Mouse (Mus musculus): ENCODE measurements around the gene Lingo2. TPM values are rescaled to one million over a fixed set of nuclear protein-coding genes. Genes with fewer than 3 reads are reported as not detected.
A peak's percentile ranks its signal among the peaks of the same experiment; 100 is the strongest.

Gene Lingo2
- polyA plus RNA-seq, 1 experiment from 2014 or later = 2.1 TPM

- Histone ChIP-seq H3K36me3 (ENCODE audit: control insufficient read depth, insufficient read depth, low read length) (no peaks in the 10 kb centered on the region), H3K27ac (ENCODE audit: low read depth, low read length) (no peak overlapping the region), H3K27me3 (ENCODE audit: control insufficient read depth, insufficient read depth, low read length) (no peaks in the 10 kb centered on the region), H3K4me2 (replicated peaks; ENCODE audit: low read depth, low read length) (no peak overlapping the region), H3K4me1 (replicated peaks; ENCODE audit: control insufficient read depth, insufficient read depth, low read length) (no peaks in the 10 kb centered on the region), H3K9me3 (ENCODE audit: control insufficient read depth, low read length) (no peaks in the 10 kb centered on the region), H3K4me3 (ENCODE audit: low read depth, low read length) (no peak overlapping the region), H3K9ac (ENCODE audit: low read depth, low read length) (no peak overlapping the region)
- WGBS = 90% methylated on average over 3 of the region's 3 CpGs
- no peak for DNase-seq (ENCODE audit: low spot score)
- ATAC-seq (ENCODE audit: low FRiP score) = no peak
These were observed 516.3 kb downstream of the Lingo2 start for GRCm38 (mm10) chr4:36435211-36435610.

- H3K27me3 ChIP-seq (ENCODE audit: control insufficient read depth, insufficient read depth, low read length) = no peaks in the 10 kb centered on the region
- no peaks in the 10 kb centered on the region for H3K4me1 ChIP-seq (replicated peaks; ENCODE audit: control insufficient read depth, insufficient read depth, low read length)
- ATAC-seq (ENCODE audit: low FRiP score) (peak; percentile 45), DNase-seq (ENCODE audit: low spot score) (peak; percentile 1)
- no peak overlapping the region for H3K27ac ChIP-seq (ENCODE audit: low read depth, low read length)
- H3K9ac ChIP-seq (ENCODE audit: low read depth, low read length) = no peak overlapping the region
- H3K9me3 ChIP-seq (ENCODE audit: control insufficient read depth, low read length) = no peaks in the 10 kb centered on the region
- H3K4me3 ChIP-seq (ENCODE audit: low read depth, low read length) = no peak overlapping the region
- WGBS = 57% methylated on average over 5 of the region's 5 CpGs
- no peak overlapping the region for H3K4me2 ChIP-seq (replicated peaks; ENCODE audit: low read depth, low read length)
- H3K36me3 ChIP-seq (ENCODE audit: control insufficient read depth, insufficient read depth, low read length) = no peaks in the 10 kb centered on the region
These were observed 525.4 kb downstream of the Lingo2 start for GRCm38 (mm10) chr4:36426192-36426591.

GRCm38 (mm10) chr4:36407350-36407749, 544.2 kb downstream of the Lingo2 start:
- DNase-seq (ENCODE audit: low spot score) (no peak), ATAC-seq (ENCODE audit: low FRiP score) (no peak)
- Histone ChIP-seq H3K4me2 (replicated peaks; ENCODE audit: low read depth, low read length) (no peak overlapping the region), H3K27ac (ENCODE audit: low read depth, low read length) (no peak overlapping the region), H3K36me3 (ENCODE audit: control insufficient read depth, insufficient read depth, low read length) (no peaks in the 10 kb centered on the region), H3K9me3 (ENCODE audit: control insufficient read depth, low read length) (no peaks in the 10 kb centered on the region), H3K27me3 (ENCODE audit: control insufficient read depth, insufficient read depth, low read length) (no peaks in the 10 kb centered on the region), H3K4me3 (ENCODE audit: low read depth, low read length) (no peak overlapping the region), H3K4me1 (replicated peaks; ENCODE audit: control insufficient read depth, insufficient read depth, low read length) (no peaks in the 10 kb centered on the region), H3K9ac (ENCODE audit: low read depth, low read length) (no peak overlapping the region)
- 88% methylated on average over 3 of the region's 3 CpGs for WGBS

GRCm38 (mm10) chr4:36368925-36369324, 582.6 kb downstream of the Lingo2 start:
- no peaks in the 10 kb centered on the region for H3K36me3 ChIP-seq (ENCODE audit: control insufficient read depth, insufficient read depth, low read length)
- H3K4me3 ChIP-seq (ENCODE audit: low read depth, low read length) = no peak overlapping the region
- H3K27me3 ChIP-seq (ENCODE audit: control insufficient read depth, insufficient read depth, low read length) = no peaks in the 10 kb centered on the region
- H3K4me1 ChIP-seq (replicated peaks; ENCODE audit: control insufficient read depth, insufficient read depth, low read length) = no peaks in the 10 kb centered on the region
- ATAC-seq (ENCODE audit: low FRiP score) (no peak), DNase-seq (ENCODE audit: low spot score) (no peak)
- H3K9me3 ChIP-seq (ENCODE audit: control insufficient read depth, low read length) = no peaks in the 10 kb centered on the region
- no peak overlapping the region for H3K9ac ChIP-seq (ENCODE audit: low read depth, low read length)
- no peak overlapping the region for H3K27ac ChIP-seq (ENCODE audit: low read depth, low read length)
- WGBS = 86% methylated on average over 3 of the region's 3 CpGs
- H3K4me2 ChIP-seq (replicated peaks; ENCODE audit: low read depth, low read length) = no peak overlapping the region

GRCm38 (mm10) chr4:36354401-36354800, 597.1 kb downstream of the Lingo2 start:
- 78% methylated on average over 2 of the region's 2 CpGs for WGBS
- Histone ChIP-seq H3K27me3 (ENCODE audit: control insufficient read depth, insufficient read depth, low read length) (no peaks in the 10 kb centered on the region), H3K4me3 (ENCODE audit: low read depth, low read length) (no peak overlapping the region), H3K4me2 (replicated peaks; ENCODE audit: low read depth, low read length) (no peak overlapping the region), H3K4me1 (replicated peaks; ENCODE audit: control insufficient read depth, insufficient read depth, low read length) (no peaks in the 10 kb centered on the region), H3K9me3 (ENCODE audit: control insufficient read depth, low read length) (no peaks in the 10 kb centered on the region), H3K27ac (ENCODE audit: low read depth, low read length) (no peak overlapping the region), H3K9ac (ENCODE audit: low read depth, low read length) (no peak overlapping the region), H3K36me3 (ENCODE audit: control insufficient read depth, insufficient read depth, low read length) (no peaks in the 10 kb centered on the region)
- DNase-seq (ENCODE audit: low spot score) = no peak
- ATAC-seq (ENCODE audit: low FRiP score) = no peak

GRCm38 (mm10) chr4:36331741-36332140, 619.8 kb downstream of the Lingo2 start:
- WGBS = 85% methylated on average over 1 of the region's 1 CpGs
- ATAC-seq (ENCODE audit: low FRiP score) = no peak

GRCm38 (mm10) chr4:36325603-36326002, 625.9 kb downstream of the Lingo2 start:
- no peak for ATAC-seq (ENCODE audit: low FRiP score)

More at GRCm38 (mm10) chr4:36331741-36332140, 619.8 kb downstream of the Lingo2 start:
- no peaks in the 10 kb centered on the region for H3K9me3 ChIP-seq (ENCODE audit: control insufficient read depth, low read length)
- H3K9ac ChIP-seq (ENCODE audit: low read depth, low read length) = no peak overlapping the region
- no peak overlapping the region for H3K27ac ChIP-seq (ENCODE audit: low read depth, low read length)
- H3K4me1 ChIP-seq (replicated peaks; ENCODE audit: control insufficient read depth, insufficient read depth, low read length) = no peaks in the 10 kb centered on the region
- no peak overlapping the region for H3K4me3 ChIP-seq (ENCODE audit: low read depth, low read length)
- no peaks in the 10 kb centered on the region for H3K27me3 ChIP-seq (ENCODE audit: control insufficient read depth, insufficient read depth, low read length)
- no peaks in the 10 kb centered on the region for H3K36me3 ChIP-seq (ENCODE audit: control insufficient read depth, insufficient read depth, low read length)
- no peak for DNase-seq (ENCODE audit: low spot score)
- H3K4me2 ChIP-seq (replicated peaks; ENCODE audit: low read depth, low read length) = no peak overlapping the region

GRCm38 (mm10) chr4:36313067-36313466, 638.5 kb downstream of the Lingo2 start:
- H3K36me3 ChIP-seq (ENCODE audit: control insufficient read depth, insufficient read depth, low read length) = no peaks in the 10 kb centered on the region
- 83% methylated on average over 2 of the region's 2 CpGs for WGBS
- H3K27me3 ChIP-seq (ENCODE audit: control insufficient read depth, insufficient read depth, low read length) = no peaks in the 10 kb centered on the region
- no peaks in the 10 kb centered on the region for H3K4me1 ChIP-seq (replicated peaks; ENCODE audit: control insufficient read depth, insufficient read depth, low read length)
- ATAC-seq (ENCODE audit: low FRiP score) = no peak
- no peak overlapping the region for H3K4me3 ChIP-seq (ENCODE audit: low read depth, low read length)
- no peak overlapping the region for H3K27ac ChIP-seq (ENCODE audit: low read depth, low read length)
- no peak overlapping the region for H3K9ac ChIP-seq (ENCODE audit: low read depth, low read length)
- H3K9me3 ChIP-seq (ENCODE audit: control insufficient read depth, low read length) = no peaks in the 10 kb centered on the region
- no peak overlapping the region for H3K4me2 ChIP-seq (replicated peaks; ENCODE audit: low read depth, low read length)
- DNase-seq (ENCODE audit: low spot score) = no peak

More at GRCm38 (mm10) chr4:36325603-36326002, 625.9 kb downstream of the Lingo2 start:
- Histone ChIP-seq H3K27me3 (ENCODE audit: control insufficient read depth, insufficient read depth, low read length) (no peaks in the 10 kb centered on the region), H3K9me3 (ENCODE audit: control insufficient read depth, low read length) (no peaks in the 10 kb centered on the region), H3K27ac (ENCODE audit: low read depth, low read length) (no peak overlapping the region), H3K4me3 (ENCODE audit: low read depth, low read length) (no peak overlapping the region), H3K4me2 (replicated peaks; ENCODE audit: low read depth, low read length) (no peak overlapping the region), H3K4me1 (replicated peaks; ENCODE audit: control insufficient read depth, insufficient read depth, low read length) (no peaks in the 10 kb centered on the region), H3K36me3 (ENCODE audit: control insufficient read depth, insufficient read depth, low read length) (no peaks in the 10 kb centered on the region), H3K9ac (ENCODE audit: low read depth, low read length) (no peak overlapping the region)
- no peak for DNase-seq (ENCODE audit: low spot score)

- Histone ChIP-seq H3K9me3 (ENCODE audit: control insufficient read depth, low read length) (no peaks in the 10 kb centered on the region), H3K4me1 (replicated peaks; ENCODE audit: control insufficient read depth, insufficient read depth, low read length) (no peaks in the 10 kb centered on the region), H3K27ac (ENCODE audit: low read depth, low read length) (no peak overlapping the region), H3K4me2 (replicated peaks; ENCODE audit: low read depth, low read length) (no peak overlapping the region), H3K36me3 (ENCODE audit: control insufficient read depth, insufficient read depth, low read length) (no peaks in the 10 kb centered on the region), H3K9ac (ENCODE audit: low read depth, low read length) (no peak overlapping the region), H3K4me3 (ENCODE audit: low read depth, low read length) (no peak overlapping the region), H3K27me3 (ENCODE audit: control insufficient read depth, insufficient read depth, low read length) (no peaks in the 10 kb centered on the region)
- no peak for ATAC-seq (ENCODE audit: low FRiP score)
- no peak for DNase-seq (ENCODE audit: low spot score)
- 84% methylated on average over 6 of the region's 6 CpGs for WGBS
These were observed 640.1 kb downstream of the Lingo2 start for GRCm38 (mm10) chr4:36311431-36311830.

Measured in hindbrain, embryonic 11.5 days (tissue).